Mouse (Mus musculus) small intestine, adult 2 months (tissue): ENCODE results near the gene Rtn2. TPM values are rescaled to one million over a fixed set of nuclear protein-coding genes. Genes with fewer than 3 reads are reported as not detected.

ENCODE experiments used
- H3K27ac ChIP-seq: fragments of 200-500 bp; 2 replicates; pipeline ENCODE4 v1.5.1; 2012; ENCODE audit warnings: low read depth, low read length, control low read depth, inconsistent platforms; ENCODE audit not compliant: insufficient read depth
- H3K27me3 ChIP-seq: fragments of 200-500 bp; 2 replicates; pipeline ENCODE4 v1.6.1; 2012; ENCODE audit warnings: mild to moderate bottlenecking, moderate library complexity, low read length, inconsistent platforms; ENCODE audit not compliant: control insufficient read depth, insufficient read depth
- H3K36me3 ChIP-seq: fragments of 200-500 bp; 2 replicates; pipeline ENCODE4 v1.6.1; 2012; ENCODE audit warnings: mild to moderate bottlenecking, low read length, control low read depth, inconsistent platforms; ENCODE audit not compliant: control insufficient read depth, insufficient read depth
- H3K4me1 ChIP-seq: fragments of 200-500 bp; 2 replicates; pipeline ENCODE4 v1.6.1; 2012; ENCODE audit warnings: low read length, inconsistent platforms, mixed read lengths; ENCODE audit not compliant: control insufficient read depth, insufficient read depth, insufficient read length
- H3K4me3 ChIP-seq: fragments of 200-500 bp; 2 replicates; pipeline ENCODE4 v1.5.1; 2012; ENCODE audit warnings: low read depth, mild to moderate bottlenecking, control low read depth, inconsistent platforms, low read length, moderate library complexity
- CTCF ChIP-seq: fragments of 200-500 bp; IDR thresholded peaks from 2 replicates; pipeline ENCODE4 v1.5.1; 2012; ENCODE audit warnings: low read depth, mild to moderate bottlenecking, control low read depth, inconsistent platforms, low read length, moderate library complexity, mixed read lengths; ENCODE audit not compliant: insufficient replicate concordance, insufficient read length; ENCODE audit errors: extremely low read depth
- POLR2A ChIP-seq: fragments of 200-500 bp; IDR thresholded peaks from 2 replicates; pipeline ENCODE4 v1.6.1; 2012; ENCODE audit warnings: low read depth, mild to moderate bottlenecking, control low read depth, inconsistent platforms, low read length, moderate library complexity
- WGBS: fragments of 180-500 bp; shearing (Covaris S2); methylation state at CpG from one replicate; pipeline ENCODE4 v1.1.7; 2018; 5-methylcytosine and 5-hydroxymethylcytosine counted together
- polyA plus RNA-seq: library from polyadenylated mRNA; depleted of rRNA; stranded (reverse); fragments of >200 nt; gene quantifications from 2 replicates; pipeline ENCODE4 v1.2.3, GENCODE M21; 2012

The Rtn2 gene
- polyA plus RNA-seq, 1 experiment, result 11.7 TPM

DNA sequence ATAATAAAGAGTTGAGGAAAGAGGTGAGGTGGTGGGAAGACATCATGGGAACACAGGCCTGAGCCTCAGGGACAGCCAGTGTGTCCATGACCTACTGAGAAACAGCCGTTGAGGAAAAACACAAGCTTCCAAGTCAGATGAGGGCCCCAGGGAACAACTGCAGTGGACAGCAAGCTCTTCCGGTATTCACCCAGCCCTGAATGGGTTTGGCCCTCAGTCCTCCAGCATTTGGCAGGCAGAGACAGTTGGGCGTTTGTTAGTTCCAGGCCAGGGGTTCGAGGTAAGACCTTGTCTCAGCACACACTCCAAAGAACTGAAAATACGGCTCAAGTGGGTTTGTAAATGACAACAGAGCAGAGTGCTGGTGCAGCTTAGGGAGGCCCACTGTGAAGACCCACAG is 29.0 kb upstream of the Rtn2 start:
- 72% methylated on average over 5 of the region's 5 CpGs for WGBS
- TF ChIP-seq CTCF, result no peak
- no peak for TF ChIP-seq POLR2A
- Histone ChIP-seq H3K27me3 (no peaks in the 10 kb centered on the region), H3K4me1 (peaks cover 24% of the 10 kb centered on the region), H3K4me3 (no peak overlapping the region), H3K36me3 (peaks cover 36% of the 10 kb centered on the region), H3K27ac (0 out of 2 replicates have a peak overlapping the region, but pooled peaks have one; percentile 3)

DNA sequence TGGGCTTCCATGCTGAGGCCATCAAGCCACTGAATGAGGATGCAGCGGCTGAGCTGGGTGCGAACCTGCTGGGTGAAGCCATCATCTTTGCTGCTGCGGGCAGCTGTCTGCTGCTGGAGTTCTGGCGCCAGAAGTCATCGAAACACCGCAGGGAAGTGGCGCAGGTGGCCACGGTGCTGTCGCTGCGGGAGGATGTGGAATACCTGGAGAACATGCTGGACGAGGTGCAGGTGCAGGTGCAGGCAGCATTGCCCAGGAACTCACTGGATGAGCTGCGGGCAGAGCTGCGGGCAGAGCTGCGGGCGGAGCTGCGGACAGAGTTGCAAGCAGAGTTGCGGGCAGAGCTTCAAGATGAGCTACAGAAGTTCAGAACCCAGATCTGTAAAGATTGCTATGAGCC is 27.0 kb upstream of the Rtn2 start:
- Histone ChIP-seq H3K4me3 (no peak overlapping the region), H3K36me3 (peaks cover 56% of the 10 kb centered on the region), H3K4me1 (peaks cover 18% of the 10 kb centered on the region), H3K27me3 (no peaks in the 10 kb centered on the region), H3K27ac (no peak overlapping the region)
- TF ChIP-seq POLR2A, result no peak
- no peak for TF ChIP-seq CTCF
- WGBS, result 89% methylated on average over 17 of the region's 17 CpGs

DNA sequence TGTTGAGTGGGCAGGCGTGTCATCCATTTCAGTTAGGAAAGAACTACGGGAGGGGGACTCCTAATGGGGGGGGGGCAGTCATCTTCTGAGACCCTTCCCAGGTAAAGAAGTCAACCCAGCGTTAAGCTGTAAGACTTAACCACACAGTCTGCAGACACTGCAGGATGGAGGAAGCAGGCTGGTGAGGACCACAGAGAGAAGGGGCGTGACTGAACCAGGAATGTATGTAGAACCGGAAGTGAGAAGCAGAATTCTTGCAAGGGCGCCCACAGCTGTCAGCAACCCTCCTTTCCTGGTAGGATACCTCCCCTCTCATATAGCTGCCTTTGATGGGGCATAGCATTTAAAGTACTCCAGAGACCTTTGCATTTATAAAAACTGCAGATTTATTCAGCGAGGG is 25.9 kb upstream of the Rtn2 start:
- TF ChIP-seq POLR2A (no peak), CTCF (no peak)
- peaks cover 68% of the 10 kb centered on the region for H3K36me3 ChIP-seq
- peaks cover 18% of the 10 kb centered on the region for H3K4me1 ChIP-seq
- no peak overlapping the region for H3K27ac ChIP-seq
- 76% methylated on average over 7 of the region's 7 CpGs for WGBS
- H3K4me3 ChIP-seq, result no peak overlapping the region
- H3K27me3 ChIP-seq, result no peaks in the 10 kb centered on the region

DNA sequence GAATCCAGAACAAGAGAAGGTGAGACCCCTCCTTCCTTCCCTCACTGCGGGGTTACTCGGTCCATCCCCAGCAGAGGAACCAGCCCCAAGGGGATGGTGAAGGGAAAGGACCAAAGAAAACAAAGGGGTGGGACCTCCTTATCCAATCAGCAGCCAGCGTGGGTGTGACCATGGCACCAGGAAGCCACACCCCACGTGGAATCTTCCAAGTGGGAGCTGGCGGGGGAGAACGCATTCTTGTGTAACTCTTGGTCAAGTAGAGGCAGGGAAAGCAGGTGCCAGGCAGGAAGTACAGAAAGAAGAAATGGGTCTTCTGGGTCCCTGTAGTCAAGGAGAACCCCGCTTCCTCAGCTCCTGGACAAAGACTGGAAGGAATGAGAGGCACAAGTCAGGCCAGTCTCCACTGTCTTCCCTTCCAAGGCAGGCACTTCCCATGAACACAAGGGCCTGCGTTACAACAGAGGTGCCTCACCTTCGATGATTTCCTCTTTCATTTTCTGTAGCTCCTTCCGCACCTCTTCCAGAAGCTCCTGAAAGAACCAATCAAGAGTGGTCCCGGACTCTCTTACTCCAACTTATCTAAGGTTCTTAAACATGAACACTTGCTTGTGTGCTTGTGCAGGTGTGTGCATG is 24.9 kb upstream of the Rtn2 start:
- no peak for TF ChIP-seq POLR2A
- TF ChIP-seq CTCF, result no peak
- Histone ChIP-seq H3K36me3 (peaks cover 76% of the 10 kb centered on the region), H3K4me1 (peaks cover 15% of the 10 kb centered on the region), H3K27me3 (no peaks in the 10 kb centered on the region), H3K4me3 (no peak overlapping the region), H3K27ac (peak overlapping the region; percentile 38)
- WGBS, result 36% methylated on average over 11 of the region's 11 CpGs

DNA sequence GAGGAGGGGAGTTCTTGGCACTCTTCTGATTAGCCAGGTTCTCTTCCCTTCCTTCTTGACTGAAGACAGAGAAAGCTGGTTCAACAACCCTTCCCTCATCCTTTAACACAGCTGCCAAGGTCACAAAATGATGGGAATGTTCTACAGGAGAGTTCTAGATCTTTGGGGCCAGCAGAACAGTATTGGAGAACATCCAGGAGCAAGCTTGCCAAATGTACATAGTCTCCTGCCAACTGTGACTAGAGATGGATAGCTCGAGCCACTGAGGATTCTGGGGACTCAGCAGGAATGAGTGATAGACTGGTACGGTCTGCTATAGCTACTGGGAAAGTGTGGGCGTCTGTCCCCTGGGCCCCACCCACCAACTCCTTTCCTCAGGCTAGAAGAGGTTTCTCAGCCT is 24.1 kb upstream of the Rtn2 start:
- 37% methylated on average over 3 of the region's 3 CpGs for WGBS
- H3K27me3 ChIP-seq, result no peaks in the 10 kb centered on the region
- TF ChIP-seq CTCF, result no peak
- TF ChIP-seq POLR2A, result no peak
- peaks cover 82% of the 10 kb centered on the region for H3K36me3 ChIP-seq
- no peak overlapping the region for H3K4me3 ChIP-seq
- peaks cover 13% of the 10 kb centered on the region for H3K4me1 ChIP-seq
- peak overlapping the region; percentile 38 for H3K27ac ChIP-seq

DNA sequence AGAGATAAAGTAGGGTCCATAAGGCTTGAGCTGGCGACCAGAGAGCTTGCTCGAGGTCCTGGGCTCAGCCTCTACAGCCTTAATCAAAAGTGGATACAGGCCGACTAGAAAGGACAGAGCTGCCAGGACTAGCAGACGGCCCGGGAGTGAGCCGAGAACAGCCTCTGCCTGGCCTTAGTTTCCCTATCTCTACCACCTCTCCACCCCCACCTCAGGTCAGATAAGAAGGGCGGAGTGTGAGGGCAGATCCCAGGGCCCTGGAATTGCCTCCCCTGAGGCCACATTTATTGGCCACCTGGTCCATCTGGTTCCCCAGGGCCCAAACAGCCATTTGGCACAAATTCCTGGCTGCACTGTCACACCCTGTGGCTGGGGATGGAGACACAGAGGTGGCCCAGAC is 17.3 kb upstream of the Rtn2 start:
- Histone ChIP-seq H3K4me1 (peaks cover 40% of the 10 kb centered on the region), H3K27me3 (no peaks in the 10 kb centered on the region), H3K4me3 (peak overlapping the region; percentile 48), H3K36me3 (peaks cover 56% of the 10 kb centered on the region), H3K27ac (peak overlapping the region; percentile 89)
- WGBS, result 14% methylated on average over 7 of the region's 7 CpGs
- TF ChIP-seq POLR2A (peak; percentile 36; the same call in 1 of the 2 replicates), CTCF (no peak)

DNA sequence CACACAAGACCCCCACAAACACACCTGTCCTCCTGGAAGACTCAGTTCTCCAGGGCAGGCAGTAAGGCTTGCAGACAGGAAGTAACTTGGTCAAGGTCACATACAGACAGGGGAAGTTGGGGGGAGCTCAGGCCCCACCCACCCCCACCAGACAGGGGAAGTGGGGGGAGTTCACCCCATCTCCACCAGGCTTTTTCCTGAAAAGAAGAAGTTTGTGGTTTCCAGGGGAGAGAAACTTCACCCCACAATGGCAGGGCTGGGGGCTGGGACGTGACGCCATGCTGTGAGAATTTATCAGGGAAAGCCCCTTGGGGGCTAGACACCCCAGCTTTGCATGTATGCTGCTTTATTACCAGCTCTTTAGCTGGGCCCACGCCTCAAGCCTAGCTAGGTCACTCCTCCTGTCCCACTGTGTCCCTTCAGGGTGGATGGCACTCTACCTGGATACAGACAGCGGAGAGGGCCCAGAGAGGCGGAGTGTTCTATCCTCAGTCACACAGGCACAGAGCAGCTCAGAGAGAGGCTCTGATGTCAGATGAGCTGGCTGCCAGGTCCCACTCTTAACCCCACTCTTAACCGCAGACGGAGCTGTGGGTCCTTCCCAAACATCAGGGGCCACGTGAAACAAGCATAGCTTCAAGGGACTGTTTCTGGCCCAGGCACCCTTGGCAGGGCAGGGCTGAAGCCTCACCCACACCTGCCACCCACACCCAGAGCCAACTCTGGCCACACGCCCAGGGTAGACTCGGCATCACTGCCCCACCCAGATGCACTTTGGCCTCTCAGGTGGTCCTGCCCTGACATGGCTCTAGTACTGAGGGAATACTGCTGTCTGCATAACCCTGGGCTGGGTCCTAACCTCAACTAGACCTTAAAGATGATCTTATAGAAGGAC is 16.2 kb upstream of the Rtn2 start:
- peaks cover 45% of the 10 kb centered on the region for H3K36me3 ChIP-seq
- peak overlapping the region; percentile 89 for H3K27ac ChIP-seq
- peak overlapping the region; percentile 55 for H3K4me3 ChIP-seq
- 14% methylated on average over 10 of the region's 10 CpGs for WGBS
- TF ChIP-seq CTCF, result no peak
- no peak for TF ChIP-seq POLR2A
- H3K27me3 ChIP-seq, result no peaks in the 10 kb centered on the region
- peaks cover 38% of the 10 kb centered on the region for H3K4me1 ChIP-seq
